Mouse (Mus musculus) olfactory bulb, adult 2 months (tissue): ENCODE measurements around the gene Gtf2a1.

ENCODE experiments used
- CTCF ChIP-seq: fragments of 200-500 bp; IDR thresholded peaks from 2 replicates; pipeline ENCODE4 v1.5.1; 2012; ENCODE audit warnings: low read depth, mild to moderate bottlenecking, low read length, moderate library complexity; ENCODE audit not compliant: insufficient read depth
- POLR2A ChIP-seq: fragments of 200-500 bp; IDR thresholded peaks from 2 replicates; pipeline ENCODE4 v1.6.1; 2012; ENCODE audit warnings: mild to moderate bottlenecking, low read depth, low read length, moderate library complexity; ENCODE audit not compliant: insufficient read depth

GRCm38 (mm10) chr12:91588176-91588669 is 2.1 kb downstream of the Gtf2a1 start:
- TF ChIP-seq CTCF, result no peak
- peak; percentile 99 for TF ChIP-seq POLR2A
